Mouse (Mus musculus) cerebellum, postnatal 25 days (tissue): ENCODE data around the gene Ly6g6f.

Experiments
- DNase-seq, 2 experiments: peaks; one replicate each; pipeline ENCODE4 v3.0.0; 2021; ENCODE audit warnings: mixed read lengths in 2 of 2

Ly6g6f gene

GRCm38 (mm10) chr17:35105740-35106389 is 20.5 kb upstream of the Ly6g6f start:
- DNase-seq, result peak; percentile 77 to 82

GRCm38 (mm10) chr17:35104754-35105153 is 19.3 kb upstream of the Ly6g6f start:
- peak in 1 of 2 experiments; percentile 19 for DNase-seq

- no peak for DNase-seq
Observed at GRCm38 (mm10) chr17:35104079-35104478, 18.7 kb upstream of the Ly6g6f start.

GRCm38 (mm10) chr17:35103221-35103690 is 17.8 kb upstream of the Ly6g6f start:
- peak in 1 of 2 experiments; percentile 47 for DNase-seq

- peak; percentile 44 to 63 for DNase-seq
Observed at GRCm38 (mm10) chr17:35102299-35102698, 16.9 kb upstream of the Ly6g6f start.

GRCm38 (mm10) chr17:35101161-35101560 is 15.8 kb upstream of the Ly6g6f start:
- no peak for DNase-seq

GRCm38 (mm10) chr17:35100196-35100765 is 14.9 kb upstream of the Ly6g6f start:
- peak in 1 of 2 experiments; percentile 29 for DNase-seq

GRCm38 (mm10) chr17:35097164-35097655 is 11.8 kb upstream of the Ly6g6f start:
- DNase-seq, result peak; percentile 79 to 82

- DNase-seq, result peak; percentile 61 to 63
Observed at GRCm38 (mm10) chr17:35096597-35096996, 11.2 kb upstream of the Ly6g6f start.

- DNase-seq, result peak in 1 of 2 experiments; percentile 40
Observed at GRCm38 (mm10) chr17:35094475-35095365, 9.3 kb upstream of the Ly6g6f start.

- no peak for DNase-seq
Observed at GRCm38 (mm10) chr17:35092403-35093198, 7.2 kb upstream of the Ly6g6f start.

- peak; percentile 87 for DNase-seq
Observed at GRCm38 (mm10) chr17:35090166-35090932, 4.9 kb upstream of the Ly6g6f start.

GRCm38 (mm10) chr17:35088825-35089644 is 3.6 kb upstream of the Ly6g6f start, which contains the start of gene Abhd16a:
Gene Abhd16a, plus strand, starts transcription at chr17:35089263.
- peak; percentile 96 to 97 for DNase-seq

- DNase-seq, result peak in 1 of 2 experiments; percentile 48
Observed at GRCm38 (mm10) chr17:35088151-35088550, 2.7 kb upstream of the Ly6g6f start.

GRCm38 (mm10) chr17:35083929-35084497 is 1.4 kb downstream of the Ly6g6f start:
- no peak for DNase-seq

- peak; percentile 82 to 83 for DNase-seq
Observed at GRCm38 (mm10) chr17:35082841-35083576, 2.4 kb downstream of the Ly6g6f start.

GRCm38 (mm10) chr17:35080710-35081109 is 4.7 kb downstream of the Ly6g6f start:
- no peak for DNase-seq

- DNase-seq, result no peak
Observed at GRCm38 (mm10) chr17:35080248-35080647, 5.2 kb downstream of the Ly6g6f start.

GRCm38 (mm10) chr17:35079778-35080177 is 5.6 kb downstream of the Ly6g6f start:
- peak in 1 of 2 experiments; percentile 40 for DNase-seq
